Mouse (Mus musculus): ENCODE results near the gene Abcc2. TPM values are rescaled to one million over a fixed set of nuclear protein-coding genes. Genes with fewer than 3 reads are reported as not detected.
A peak's percentile ranks its signal among the peaks of the same experiment; 100 is the strongest.

Abcc2 gene
- polyA plus RNA-seq, 1 experiment from 2014 or later = not detected

DNA sequence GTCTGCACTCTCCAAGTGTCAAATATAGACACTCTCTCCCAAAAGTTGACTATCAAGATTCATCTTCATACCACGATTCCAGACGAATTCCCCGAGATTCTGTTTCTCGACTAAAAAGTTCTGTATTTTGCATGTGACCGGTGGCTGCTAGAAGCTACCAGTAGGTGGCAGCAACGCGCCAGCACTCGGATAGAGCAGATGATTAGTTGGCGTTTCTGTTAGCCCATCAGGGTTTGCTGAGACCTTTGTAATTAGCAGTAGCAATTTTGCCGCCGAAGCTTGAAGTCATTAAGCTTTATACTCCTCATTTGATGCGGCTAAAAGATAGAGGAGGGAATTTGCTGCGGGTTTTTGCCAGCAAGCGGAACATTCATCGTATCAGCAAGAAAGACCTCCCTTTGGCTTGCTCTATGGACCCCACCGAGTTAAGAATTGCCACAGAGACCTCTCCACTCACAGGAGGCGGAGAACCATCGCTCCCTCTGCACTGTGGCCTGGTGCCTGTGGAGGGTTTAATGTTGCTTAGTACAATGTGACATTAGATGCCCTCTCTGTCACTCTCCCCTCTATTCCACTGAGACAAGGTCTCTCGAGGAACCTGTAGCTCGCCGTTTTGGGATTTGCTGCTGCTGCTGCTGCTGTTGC, 50.6 kb downstream of the Abcc2 start:
- WGBS = 24% methylated on average over 21 of the region's 21 CpGs
- ATAC-seq = peak; percentile 71; the same call in 1 of the 2 replicates
- Histone ChIP-seq H3K27me3 (replicated peaks; ENCODE audit: control insufficient read depth, insufficient read depth, low read length) (peaks cover 3% of the 10 kb centered on the region; the same call in 1 of the 2 replicates), H3K9ac (replicated peaks; ENCODE audit: low read depth, low read length) (no peak overlapping the region), H3K36me3 (ENCODE audit: control insufficient read depth, insufficient read depth) (no peaks in the 10 kb centered on the region), H3K27ac (ENCODE audit: low read length) (no peak overlapping the region), H3K4me1 (replicated peaks; ENCODE audit: control insufficient read depth, insufficient read depth, low read length) (no peaks in the 10 kb centered on the region), H3K4me2 (ENCODE audit: low read length) (no peak overlapping the region), H3K9me3 (ENCODE audit: control insufficient read depth, low read length) (no peaks in the 10 kb centered on the region), H3K4me3 (replicated peaks; ENCODE audit: low read length) (no peak overlapping the region)

DNA sequence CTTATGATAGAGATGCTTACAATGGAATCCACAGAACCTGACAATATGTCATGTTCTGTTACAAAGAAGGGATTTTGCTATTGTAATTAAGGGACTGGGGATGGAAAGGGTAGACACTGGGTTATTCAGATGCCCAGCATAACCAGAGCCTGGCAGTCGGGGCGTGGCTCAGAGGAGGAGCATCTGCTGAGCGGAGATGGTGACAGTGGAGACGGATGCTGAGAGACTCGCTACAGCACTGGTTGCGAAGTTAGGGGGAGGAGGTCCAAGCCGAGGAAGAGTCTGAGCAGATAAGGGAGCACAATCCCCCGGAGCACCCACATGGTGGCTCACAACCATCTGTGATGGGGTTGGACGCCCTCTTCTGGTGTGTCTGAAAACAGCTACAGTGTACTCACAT, 61.2 kb downstream of the Abcc2 start:
- Histone ChIP-seq H3K4me1 (replicated peaks; ENCODE audit: control insufficient read depth, insufficient read depth, low read length) (no peaks in the 10 kb centered on the region), H3K36me3 (ENCODE audit: control insufficient read depth, insufficient read depth) (no peaks in the 10 kb centered on the region), H3K9ac (replicated peaks; ENCODE audit: low read depth, low read length) (no peak overlapping the region), H3K27ac (ENCODE audit: low read length) (no peak overlapping the region), H3K9me3 (ENCODE audit: control insufficient read depth, low read length) (no peaks in the 10 kb centered on the region), H3K4me3 (replicated peaks; ENCODE audit: low read length) (no peak overlapping the region), H3K4me2 (ENCODE audit: low read length) (no peak overlapping the region), H3K27me3 (replicated peaks; ENCODE audit: control insufficient read depth, insufficient read depth, low read length) (no peaks in the 10 kb centered on the region)
- WGBS = 85% methylated on average over 9 of the region's 9 CpGs
- ATAC-seq = no peak

DNA sequence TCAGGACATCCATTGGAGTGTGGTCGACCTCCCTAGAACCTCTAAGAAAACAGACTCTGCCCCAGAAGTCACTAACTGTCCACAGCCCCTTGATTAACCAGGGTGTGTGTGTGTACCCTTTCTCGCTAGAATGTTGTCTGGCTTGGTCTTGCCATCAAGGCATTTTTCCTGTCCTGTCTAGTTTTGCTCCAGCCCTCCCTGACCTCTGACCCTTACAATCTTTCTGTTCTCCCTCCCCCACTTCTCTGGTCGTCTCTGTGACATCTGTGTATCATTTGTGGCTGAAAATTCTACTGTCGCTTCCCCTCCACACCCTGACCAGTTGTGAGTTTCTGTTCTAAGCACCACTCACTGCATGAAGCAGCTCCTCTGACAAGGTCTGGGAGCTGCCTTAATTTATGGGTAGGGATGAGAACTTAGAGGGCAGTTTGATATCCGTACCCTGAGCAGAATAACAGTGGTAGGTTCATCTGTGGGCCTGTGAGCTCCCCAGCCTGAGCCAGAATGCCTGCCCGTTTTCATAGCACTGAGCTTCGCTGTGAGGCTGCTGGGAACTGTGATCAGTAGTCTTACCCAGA, 63.4 kb downstream of the Abcc2 start:
- no peak for ATAC-seq
- 72% methylated on average over 7 of the region's 7 CpGs for WGBS
- Histone ChIP-seq H3K4me1 (replicated peaks; ENCODE audit: control insufficient read depth, insufficient read depth, low read length) (no peaks in the 10 kb centered on the region), H3K9ac (replicated peaks; ENCODE audit: low read depth, low read length) (no peak overlapping the region), H3K4me3 (replicated peaks; ENCODE audit: low read length) (no peak overlapping the region), H3K9me3 (ENCODE audit: control insufficient read depth, low read length) (no peaks in the 10 kb centered on the region), H3K4me2 (ENCODE audit: low read length) (no peak overlapping the region), H3K27me3 (replicated peaks; ENCODE audit: control insufficient read depth, insufficient read depth, low read length) (no peaks in the 10 kb centered on the region), H3K27ac (ENCODE audit: low read length) (no peak overlapping the region), H3K36me3 (ENCODE audit: control insufficient read depth, insufficient read depth) (peaks cover 6% of the 10 kb centered on the region)

DNA sequence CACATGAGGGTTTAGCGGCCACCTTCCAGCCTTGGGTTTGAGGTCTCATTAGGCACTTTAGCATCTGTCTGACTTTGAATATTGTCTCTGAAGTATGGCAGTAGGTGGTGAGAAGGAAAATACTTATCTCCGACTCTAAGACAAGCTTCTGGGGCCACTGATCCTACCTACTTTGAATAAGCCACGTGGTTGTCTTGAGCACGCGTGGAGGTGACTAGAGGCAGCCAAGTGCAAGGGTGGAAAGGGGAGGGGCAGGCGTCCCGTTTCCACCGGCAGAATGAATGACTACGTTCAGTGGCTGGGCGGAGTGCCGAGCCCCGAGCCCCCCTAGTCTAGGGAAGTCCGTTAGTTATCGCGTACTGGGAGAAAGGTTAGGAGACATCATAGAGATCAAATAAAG, 65.1 kb downstream of the Abcc2 start:
- H3K4me1 ChIP-seq (replicated peaks; ENCODE audit: control insufficient read depth, insufficient read depth, low read length) = no peaks in the 10 kb centered on the region
- H3K4me3 ChIP-seq (replicated peaks; ENCODE audit: low read length) = no peak overlapping the region
- no peak overlapping the region for H3K4me2 ChIP-seq (ENCODE audit: low read length)
- WGBS = 89% methylated on average over 15 of the region's 15 CpGs
- peaks cover 6% of the 10 kb centered on the region for H3K36me3 ChIP-seq (ENCODE audit: control insufficient read depth, insufficient read depth)
- no peaks in the 10 kb centered on the region for H3K9me3 ChIP-seq (ENCODE audit: control insufficient read depth, low read length)
- no peaks in the 10 kb centered on the region for H3K27me3 ChIP-seq (replicated peaks; ENCODE audit: control insufficient read depth, insufficient read depth, low read length)
- no peak for ATAC-seq
- no peak overlapping the region for H3K9ac ChIP-seq (replicated peaks; ENCODE audit: low read depth, low read length)
- H3K27ac ChIP-seq (ENCODE audit: low read length) = no peak overlapping the region

DNA sequence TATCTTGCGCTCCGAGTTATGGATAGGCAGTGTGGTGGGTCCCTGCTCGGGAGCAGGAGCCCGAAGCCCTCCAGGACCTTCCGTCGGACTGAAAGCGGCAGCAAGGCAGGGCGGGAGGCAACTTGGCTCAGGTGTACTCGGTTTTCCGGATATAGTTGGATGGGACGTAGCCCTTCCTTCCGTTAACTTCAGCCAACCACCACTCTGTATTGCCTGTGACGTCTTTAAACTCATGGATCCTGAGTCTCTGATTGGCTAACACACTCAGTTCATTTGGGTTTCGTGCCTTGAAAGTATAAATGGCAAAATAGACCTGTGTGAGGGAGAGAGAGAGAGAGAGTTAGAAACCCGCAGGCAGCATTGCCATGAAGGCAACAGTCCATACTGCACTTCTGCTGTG, 66.0 kb downstream of the Abcc2 start:
- no peak for ATAC-seq
- no peak overlapping the region for H3K9ac ChIP-seq (replicated peaks; ENCODE audit: low read depth, low read length)
- H3K4me1 ChIP-seq (replicated peaks; ENCODE audit: control insufficient read depth, insufficient read depth, low read length) = no peaks in the 10 kb centered on the region
- H3K27ac ChIP-seq (ENCODE audit: low read length) = no peak overlapping the region
- H3K9me3 ChIP-seq (ENCODE audit: control insufficient read depth, low read length) = no peaks in the 10 kb centered on the region
- H3K27me3 ChIP-seq (replicated peaks; ENCODE audit: control insufficient read depth, insufficient read depth, low read length) = no peaks in the 10 kb centered on the region
- H3K4me2 ChIP-seq (ENCODE audit: low read length) = no peak overlapping the region
- 94% methylated on average over 15 of the region's 15 CpGs for WGBS
- H3K4me3 ChIP-seq (replicated peaks; ENCODE audit: low read length) = no peak overlapping the region
- peaks cover 6% of the 10 kb centered on the region for H3K36me3 ChIP-seq (ENCODE audit: control insufficient read depth, insufficient read depth)

DNA sequence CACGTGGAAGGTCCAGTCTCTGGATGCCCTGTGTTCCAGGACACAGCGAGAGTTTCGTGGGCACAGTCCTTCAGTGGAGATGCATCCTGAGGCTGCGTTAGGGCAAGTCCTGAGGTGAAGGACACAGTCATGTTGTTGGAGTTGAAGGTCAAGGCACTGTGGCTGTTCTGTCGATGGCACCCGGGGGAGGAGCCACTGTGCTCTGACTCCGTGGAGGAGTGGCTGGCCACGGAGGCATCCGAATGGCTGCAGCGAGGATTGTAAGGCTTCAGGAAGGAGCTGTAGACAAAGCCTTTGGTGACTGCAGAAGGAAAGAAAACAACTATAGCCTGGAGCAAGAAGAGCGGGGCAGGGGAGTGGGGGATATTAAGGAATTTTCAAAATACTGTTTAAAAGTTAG, 68.0 kb downstream of the Abcc2 start:
- no peaks in the 10 kb centered on the region for H3K27me3 ChIP-seq (replicated peaks; ENCODE audit: control insufficient read depth, insufficient read depth, low read length)

DNA sequence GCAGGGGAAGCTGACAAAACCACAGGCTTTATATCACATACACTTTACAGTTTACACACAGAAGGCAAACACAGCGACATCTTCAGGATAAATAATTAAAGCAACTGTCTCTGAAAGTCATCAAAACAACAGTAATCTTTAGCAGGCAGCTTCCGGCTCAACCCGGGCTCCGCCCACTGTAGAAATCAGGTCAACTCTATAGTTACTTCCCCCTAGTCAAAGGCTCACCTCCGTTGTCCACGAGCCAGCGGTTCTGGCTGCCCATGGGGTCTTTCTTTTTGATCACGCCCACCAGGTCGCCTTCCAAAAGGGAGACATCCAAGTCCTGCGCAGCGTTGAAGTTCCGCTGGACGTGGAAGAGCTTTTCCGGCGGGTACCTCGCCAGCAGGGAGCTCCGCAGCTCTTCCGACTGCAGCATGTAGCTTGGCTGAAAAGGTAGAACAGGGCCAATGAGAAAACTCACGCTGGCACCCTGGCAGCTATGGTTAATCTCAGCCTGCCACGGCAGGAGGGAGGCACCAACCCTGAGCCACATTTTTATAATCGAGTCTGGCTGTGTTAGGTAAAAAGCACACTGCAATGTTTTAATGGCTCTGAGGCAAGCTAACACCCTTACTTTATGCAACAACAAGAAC, 70.1 kb downstream of the Abcc2 start:
- H3K4me1 ChIP-seq (replicated peaks; ENCODE audit: control insufficient read depth, insufficient read depth, low read length) = no peaks in the 10 kb centered on the region
- H3K4me2 ChIP-seq (ENCODE audit: low read length) = no peak overlapping the region
- no peak overlapping the region for H3K9ac ChIP-seq (replicated peaks; ENCODE audit: low read depth, low read length)
- WGBS = 82% methylated on average over 21 of the region's 21 CpGs
- ATAC-seq = no peak
- no peaks in the 10 kb centered on the region for H3K27me3 ChIP-seq (replicated peaks; ENCODE audit: control insufficient read depth, insufficient read depth, low read length)
- no peaks in the 10 kb centered on the region for H3K9me3 ChIP-seq (ENCODE audit: control insufficient read depth, low read length)
- peaks cover 6% of the 10 kb centered on the region for H3K36me3 ChIP-seq (ENCODE audit: control insufficient read depth, insufficient read depth)
- no peak overlapping the region for H3K4me3 ChIP-seq (replicated peaks; ENCODE audit: low read length)
- H3K27ac ChIP-seq (ENCODE audit: low read length) = no peak overlapping the region

More for the DNA sequence above, 68.0 kb downstream of the Abcc2 start:
- Histone ChIP-seq H3K36me3 (ENCODE audit: control insufficient read depth, insufficient read depth) (peaks cover 6% of the 10 kb centered on the region), H3K9ac (replicated peaks; ENCODE audit: low read depth, low read length) (no peak overlapping the region), H3K27ac (ENCODE audit: low read length) (no peak overlapping the region), H3K9me3 (ENCODE audit: control insufficient read depth, low read length) (no peaks in the 10 kb centered on the region), H3K4me2 (ENCODE audit: low read length) (no peak overlapping the region), H3K4me1 (replicated peaks; ENCODE audit: control insufficient read depth, insufficient read depth, low read length) (no peaks in the 10 kb centered on the region), H3K4me3 (replicated peaks; ENCODE audit: low read length) (no peak overlapping the region)
- no peak for ATAC-seq
- 94% methylated on average over 11 of the region's 11 CpGs for WGBS

DNA sequence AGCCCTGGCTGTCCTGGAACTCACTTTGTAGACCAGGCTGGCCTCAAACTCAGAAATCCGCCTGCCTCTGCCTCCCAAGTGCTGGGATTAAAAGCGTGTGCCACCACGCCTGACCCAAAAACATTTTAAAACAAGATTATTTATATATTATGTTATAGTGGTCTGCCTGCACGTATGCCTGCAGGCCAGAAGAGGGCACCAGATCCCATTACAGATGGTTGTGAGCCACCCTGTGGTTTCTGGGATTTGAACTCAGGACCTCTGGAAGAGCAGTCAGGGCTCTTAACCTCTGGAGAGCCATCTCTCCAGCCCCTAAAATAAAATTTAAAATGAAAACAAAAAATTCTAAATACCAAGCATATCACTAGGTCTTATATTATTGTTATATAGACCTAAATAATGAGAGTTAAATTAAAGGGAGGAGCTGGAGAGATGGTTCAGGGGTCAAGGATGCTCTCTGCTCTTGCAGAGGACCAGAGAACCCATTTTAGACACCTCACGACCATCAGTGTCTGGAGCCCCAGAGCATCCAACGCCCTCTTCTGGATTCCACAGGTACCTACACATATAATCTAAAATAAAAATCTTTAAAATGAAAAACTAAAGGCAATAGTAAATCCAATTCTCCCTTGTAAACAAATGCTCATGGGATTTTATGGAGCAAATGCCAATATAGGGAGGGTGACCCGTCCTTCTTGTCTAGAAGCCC, 71.0 kb downstream of the Abcc2 start:
- no peak overlapping the region for H3K27ac ChIP-seq (ENCODE audit: low read length)
- no peaks in the 10 kb centered on the region for H3K4me1 ChIP-seq (replicated peaks; ENCODE audit: control insufficient read depth, insufficient read depth, low read length)
- H3K4me3 ChIP-seq (replicated peaks; ENCODE audit: low read length) = no peak overlapping the region
- H3K36me3 ChIP-seq (ENCODE audit: control insufficient read depth, insufficient read depth) = peaks cover 6% of the 10 kb centered on the region
- no peaks in the 10 kb centered on the region for H3K27me3 ChIP-seq (replicated peaks; ENCODE audit: control insufficient read depth, insufficient read depth, low read length)
- H3K9me3 ChIP-seq (ENCODE audit: control insufficient read depth, low read length) = no peaks in the 10 kb centered on the region
- 84% methylated on average over 7 of the region's 7 CpGs for WGBS
- H3K9ac ChIP-seq (replicated peaks; ENCODE audit: low read depth, low read length) = no peak overlapping the region
- no peak for ATAC-seq
- H3K4me2 ChIP-seq (ENCODE audit: low read length) = no peak overlapping the region

DNA sequence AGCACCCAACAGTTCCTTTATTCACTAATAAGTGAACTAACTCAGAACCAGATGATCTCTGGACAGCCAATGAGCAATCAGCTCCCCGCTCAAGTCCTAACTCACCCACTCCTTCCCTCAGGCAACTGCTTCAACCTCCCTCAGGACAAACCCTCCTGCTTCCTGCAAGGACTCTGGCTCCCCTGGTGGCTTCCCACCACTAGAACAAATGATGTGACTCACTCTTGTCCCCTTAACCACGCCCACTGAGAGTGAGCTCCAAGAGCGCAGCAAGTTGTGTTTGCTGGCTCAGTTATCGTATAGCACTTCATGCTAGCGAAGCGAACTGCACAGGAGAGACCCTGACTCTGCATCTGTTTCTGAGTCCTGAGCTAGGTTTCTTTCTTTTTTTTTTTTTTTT, 75.4 kb downstream of the Abcc2 start:
- no peak for ATAC-seq
- H3K27ac ChIP-seq (ENCODE audit: low read length) = no peak overlapping the region
- WGBS = 83% methylated on average over 6 of the region's 6 CpGs

More for the DNA sequence above, 75.4 kb downstream of the Abcc2 start:
- Histone ChIP-seq H3K9me3 (ENCODE audit: control insufficient read depth, low read length) (peaks cover 7% of the 10 kb centered on the region; the same call in 1 of the 2 replicates), H3K27me3 (replicated peaks; ENCODE audit: control insufficient read depth, insufficient read depth, low read length) (no peaks in the 10 kb centered on the region), H3K4me3 (replicated peaks; ENCODE audit: low read length) (no peak overlapping the region), H3K36me3 (ENCODE audit: control insufficient read depth, insufficient read depth) (peaks cover 7% of the 10 kb centered on the region), H3K4me2 (ENCODE audit: low read length) (no peak overlapping the region), H3K4me1 (replicated peaks; ENCODE audit: control insufficient read depth, insufficient read depth, low read length) (no peaks in the 10 kb centered on the region), H3K9ac (replicated peaks; ENCODE audit: low read depth, low read length) (no peak overlapping the region)
